Mouse (Mus musculus) embryonic fibroblast, embryonic 13.5 days (primary cell): ENCODE results near the gene Trpm3.

Source experiments
- CTCF ChIP-seq: IDR thresholded peaks from 2 replicates; pipeline ENCODE4 v1.5.1; 2011; ENCODE audit warnings: mild to moderate bottlenecking, control low read depth, low read length, moderate library complexity, borderline replicate concordance; ENCODE audit not compliant: insufficient read depth
- POLR2A ChIP-seq: IDR thresholded peaks from 2 replicates; pipeline ENCODE4 v1.6.1; 2011; ENCODE audit warnings: low read depth, mild to moderate bottlenecking, control low read depth, low read length, moderate library complexity

- no peak for TF ChIP-seq CTCF
- TF ChIP-seq POLR2A = no peak
Measured at GRCm38 (mm10) chr19:22859644-22860043, 720.8 kb downstream of the Trpm3 start.
